Mouse (Mus musculus) neural tube, embryonic 13.5 days (tissue): ENCODE measurements at regions not wholly inside any gene's neighbourhood (a gene's known extent, or its start where the extent isn't known, plus 50 kb on each side); places are given as distances from the start of the nearest gene placed in this dataset.

Experiments
- ATAC-seq: fragments of 200-750 bp; cut with Nextera tagmentation; 2 replicates; pipeline ENCODE4 v1.8.0; 2017; ENCODE audit warnings: low read depth, mild to moderate bottlenecking, moderate TSS enrichment, moderate library complexity
- H3K27ac ChIP-seq: fragments of 300-500 bp; sonication (generic); replicated peaks from 2 replicates; pipeline ENCODE4 v1.5.1; 2015; ENCODE audit warnings: moderate library complexity, mild to moderate bottlenecking, inconsistent platforms
- H3K27me3 ChIP-seq: fragments of 300-500 bp; sonication (generic); 2 replicates; pipeline ENCODE4 v1.6.1; 2015; ENCODE audit warnings: mild to moderate bottlenecking, inconsistent platforms
- H3K36me3 ChIP-seq: fragments of 300-500 bp; sonication (generic); 2 replicates; pipeline ENCODE4 v1.6.1; 2015; ENCODE audit warnings: mild to moderate bottlenecking, inconsistent platforms
- H3K4me1 ChIP-seq: fragments of 300-500 bp; sonication (generic); replicated peaks from 2 replicates; pipeline ENCODE4 v1.6.1; 2015; ENCODE audit warnings: inconsistent platforms
- H3K4me2 ChIP-seq: fragments of 300-500 bp; sonication (generic); 2 replicates; pipeline ENCODE4 v1.6.1; 2015; ENCODE audit warnings: inconsistent platforms, mild to moderate bottlenecking, moderate library complexity
- H3K4me3 ChIP-seq: fragments of 300-500 bp; sonication (generic); 2 replicates; pipeline ENCODE4 v1.5.1; 2015; ENCODE audit warnings: mild to moderate bottlenecking, inconsistent platforms
- H3K9ac ChIP-seq: fragments of 300-500 bp; sonication (generic); 2 replicates; pipeline ENCODE4 v1.6.1; 2015; ENCODE audit warnings: moderate library complexity, mild to moderate bottlenecking, inconsistent platforms
- H3K9me3 ChIP-seq: fragments of 300-500 bp; sonication (generic); 2 replicates; pipeline ENCODE4 v1.6.1; 2016; ENCODE audit warnings: inconsistent platforms
- WGBS: fragments of 180-500 bp; shearing (Covaris S2); methylation state at CpG from one replicate; pipeline ENCODE4 v1.1.7; 2015; 5-methylcytosine and 5-hydroxymethylcytosine counted together

- H3K27me3 ChIP-seq, result no peaks in the 10 kb centered on the region
- H3K27ac ChIP-seq, result no peak overlapping the region
- H3K9ac ChIP-seq, result no peak overlapping the region
- no peak overlapping the region for H3K4me2 ChIP-seq
- no peaks in the 10 kb centered on the region for H3K36me3 ChIP-seq
- no peaks in the 10 kb centered on the region for H3K9me3 ChIP-seq
- peaks cover 17% of the 10 kb centered on the region; the same call in 1 of the 2 replicates for H3K4me1 ChIP-seq
- WGBS, result 87% methylated on average over 17 of the region's 17 CpGs
- H3K4me3 ChIP-seq, result no peak overlapping the region
- ATAC-seq, result no peak
Measured at GRCm38 (mm10) chr15:59830553-59831462, 185.6 kb downstream of the 4933412E24Rik start.

- Histone ChIP-seq H3K36me3 (no peaks in the 10 kb centered on the region), H3K4me3 (no peak overlapping the region), H3K27me3 (no peaks in the 10 kb centered on the region), H3K27ac (no peak overlapping the region), H3K4me2 (no peak overlapping the region), H3K4me1 (peaks cover 17% of the 10 kb centered on the region; the same call in 1 of the 2 replicates), H3K9me3 (no peaks in the 10 kb centered on the region), H3K9ac (no peak overlapping the region)
- peak; percentile 71 for ATAC-seq
- WGBS, result 17% methylated on average over 5 of the region's 5 CpGs
Measured at GRCm38 (mm10) chr15:59828421-59828820, 188.0 kb downstream of the 4933412E24Rik start.

GRCm38 (mm10) chr15:59826164-59826950, 190.1 kb downstream of the 4933412E24Rik start:
- Histone ChIP-seq H3K9ac (no peak overlapping the region), H3K27ac (no peak overlapping the region), H3K27me3 (no peaks in the 10 kb centered on the region), H3K4me3 (no peak overlapping the region), H3K4me2 (no peak overlapping the region), H3K9me3 (no peaks in the 10 kb centered on the region), H3K4me1 (peaks cover 17% of the 10 kb centered on the region; the same call in 1 of the 2 replicates), H3K36me3 (no peaks in the 10 kb centered on the region)
- no peak for ATAC-seq
- WGBS, result 45% methylated on average over 14 of the region's 14 CpGs

- Histone ChIP-seq H3K36me3 (no peaks in the 10 kb centered on the region), H3K4me2 (no peak overlapping the region), H3K9ac (no peak overlapping the region), H3K27me3 (no peaks in the 10 kb centered on the region), H3K4me3 (no peak overlapping the region), H3K9me3 (no peaks in the 10 kb centered on the region), H3K27ac (no peak overlapping the region), H3K4me1 (peaks cover 17% of the 10 kb centered on the region; the same call in 1 of the 2 replicates)
- 71% methylated on average over 2 of the region's 2 CpGs for WGBS
- no peak for ATAC-seq
Measured at GRCm38 (mm10) chr15:59823921-59824320, 192.5 kb downstream of the 4933412E24Rik start.

- Histone ChIP-seq H3K36me3 (no peaks in the 10 kb centered on the region), H3K27me3 (no peaks in the 10 kb centered on the region)
- WGBS, result 71% methylated on average over 3 of the region's 3 CpGs
Measured at GRCm38 (mm10) chr15:59822995-59823681, 193.3 kb downstream of the 4933412E24Rik start.

GRCm38 (mm10) chr15:59820317-59820716, 196.1 kb downstream of the 4933412E24Rik start:
- no peaks in the 10 kb centered on the region for H3K27me3 ChIP-seq
- H3K9me3 ChIP-seq, result no peaks in the 10 kb centered on the region
- no peaks in the 10 kb centered on the region for H3K36me3 ChIP-seq
- no peak overlapping the region for H3K27ac ChIP-seq
- WGBS, result 84% methylated on average over 10 of the region's 10 CpGs
- ATAC-seq, result no peak
- no peaks in the 10 kb centered on the region for H3K4me1 ChIP-seq
- H3K4me3 ChIP-seq, result no peak overlapping the region
- H3K4me2 ChIP-seq, result no peak overlapping the region
- H3K9ac ChIP-seq, result no peak overlapping the region

More at GRCm38 (mm10) chr15:59822995-59823681, 193.3 kb downstream of the 4933412E24Rik start:
- peaks cover 14% of the 10 kb centered on the region; the same call in 1 of the 2 replicates for H3K4me1 ChIP-seq
- H3K27ac ChIP-seq, result no peak overlapping the region
- H3K4me2 ChIP-seq, result no peak overlapping the region
- H3K9me3 ChIP-seq, result no peaks in the 10 kb centered on the region
- H3K9ac ChIP-seq, result no peak overlapping the region
- no peak overlapping the region for H3K4me3 ChIP-seq
- ATAC-seq, result no peak

GRCm38 (mm10) chr15:59816031-59816430, 200.4 kb downstream of the 4933412E24Rik start:
- WGBS, result 93% methylated on average over 8 of the region's 8 CpGs
- H3K4me3 ChIP-seq, result no peak overlapping the region
- no peaks in the 10 kb centered on the region for H3K36me3 ChIP-seq
- no peak overlapping the region for H3K9ac ChIP-seq
- H3K4me1 ChIP-seq, result no peaks in the 10 kb centered on the region
- no peaks in the 10 kb centered on the region for H3K27me3 ChIP-seq
- no peak overlapping the region for H3K27ac ChIP-seq
- ATAC-seq, result no peak
- no peaks in the 10 kb centered on the region for H3K9me3 ChIP-seq
- no peak overlapping the region for H3K4me2 ChIP-seq

GRCm38 (mm10) chr15:59811566-59811965, 204.8 kb downstream of the 4933412E24Rik start:
- Histone ChIP-seq H3K4me1 (no peaks in the 10 kb centered on the region), H3K27me3 (no peaks in the 10 kb centered on the region), H3K4me2 (no peak overlapping the region), H3K36me3 (no peaks in the 10 kb centered on the region), H3K9me3 (peaks cover 7% of the 10 kb centered on the region; the same call in 1 of the 2 replicates), H3K9ac (no peak overlapping the region), H3K27ac (no peak overlapping the region), H3K4me3 (no peak overlapping the region)
- WGBS, result 47% methylated on average over 3 of the region's 3 CpGs
- ATAC-seq, result no peak

GRCm38 (mm10) chr15:59809361-59809760, 207.1 kb downstream of the 4933412E24Rik start:
- H3K27me3 ChIP-seq, result no peaks in the 10 kb centered on the region
- no peak overlapping the region for H3K9ac ChIP-seq
- H3K36me3 ChIP-seq, result no peaks in the 10 kb centered on the region
- peaks cover 7% of the 10 kb centered on the region; the same call in 1 of the 2 replicates for H3K9me3 ChIP-seq
- no peaks in the 10 kb centered on the region for H3K4me1 ChIP-seq
- H3K27ac ChIP-seq, result no peak overlapping the region
- H3K4me3 ChIP-seq, result no peak overlapping the region
- WGBS, result 92% methylated on average over 6 of the region's 6 CpGs
- H3K4me2 ChIP-seq, result no peak overlapping the region
- no peak for ATAC-seq

- ATAC-seq, result no peak
- Histone ChIP-seq H3K4me3 (no peak overlapping the region), H3K4me1 (no peaks in the 10 kb centered on the region), H3K9ac (no peak overlapping the region), H3K9me3 (peaks cover 7% of the 10 kb centered on the region; the same call in 1 of the 2 replicates), H3K27ac (no peak overlapping the region), H3K4me2 (no peak overlapping the region), H3K27me3 (no peaks in the 10 kb centered on the region), H3K36me3 (no peaks in the 10 kb centered on the region)
- WGBS, result 91% methylated on average over 6 of the region's 6 CpGs
Measured at GRCm38 (mm10) chr15:59807723-59808122, 208.7 kb downstream of the 4933412E24Rik start.

- no peaks in the 10 kb centered on the region for H3K36me3 ChIP-seq
- H3K9me3 ChIP-seq, result peaks cover 7% of the 10 kb centered on the region; the same call in 1 of the 2 replicates
- H3K4me1 ChIP-seq, result no peaks in the 10 kb centered on the region
- H3K27ac ChIP-seq, result no peak overlapping the region
- no peak overlapping the region for H3K9ac ChIP-seq
- H3K4me2 ChIP-seq, result no peak overlapping the region
- no peak for ATAC-seq
- WGBS, result 87% methylated on average over 2 of the region's 2 CpGs
- H3K27me3 ChIP-seq, result no peaks in the 10 kb centered on the region
- H3K4me3 ChIP-seq, result no peak overlapping the region
Measured at GRCm38 (mm10) chr15:59805771-59806170, 210.6 kb downstream of the 4933412E24Rik start.
